Mouse (Mus musculus): ENCODE measurements around the gene Tnnt3.

DNA sequence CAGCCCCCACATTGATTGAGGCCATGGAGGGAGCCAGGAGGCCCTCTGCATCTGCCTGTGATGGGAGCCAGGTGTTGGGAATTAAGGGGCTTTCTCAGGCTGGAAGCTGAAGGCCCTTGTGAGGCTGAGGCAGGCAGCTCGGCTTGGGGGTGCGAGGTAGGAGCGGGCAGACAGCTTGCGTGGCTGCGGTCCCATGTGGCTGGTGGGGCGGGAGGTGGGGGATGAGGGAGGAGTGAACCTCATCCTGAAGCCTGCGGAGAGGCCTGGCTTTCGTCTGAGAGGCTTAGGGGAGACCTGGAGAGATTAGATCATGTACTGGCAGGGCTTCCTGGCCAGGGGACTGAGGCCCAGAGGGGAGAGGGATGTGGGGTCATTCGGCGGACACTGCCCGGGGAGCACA is 15.5 kb upstream of the Tnnt3 start:
- TF ChIP-seq POLR2A (IDR thresholded peaks at IDR 0.05; ENCODE audit: control insufficient read depth, extremely low read depth, insufficient read depth, low read length, poor library complexity) (no peak), CTCF (IDR thresholded peaks at IDR 0.05; ENCODE audit: borderline replicate concordance, control insufficient read depth, extremely low read depth, insufficient read depth, low read length, poor library complexity) (no peak)

All from thymus, adult 2 months (tissue).